Mouse (Mus musculus): Measurements from ENCODE around the gene Fkbp5.

The Fkbp5 gene

GRCm38 (mm10) chr17:28523355-28524008 is 6.2 kb upstream of the Fkbp5 start:
- no peak for DNase-seq (ENCODE audit: low read depth)

GRCm38 (mm10) chr17:28522623-28523354 is 5.5 kb upstream of the Fkbp5 start:
- peak; percentile 91 for DNase-seq (ENCODE audit: low read depth)

GRCm38 (mm10) chr17:28521920-28522319 is 4.6 kb upstream of the Fkbp5 start:
- no peak for DNase-seq (ENCODE audit: low read depth)

- DNase-seq (ENCODE audit: low read depth) = no peak
Measured at GRCm38 (mm10) chr17:28521071-28521726, 3.9 kb upstream of the Fkbp5 start.

- no peak for DNase-seq (ENCODE audit: low read depth)
Measured at GRCm38 (mm10) chr17:28520561-28520960, 3.2 kb upstream of the Fkbp5 start.

- DNase-seq (ENCODE audit: low read depth) = peak; percentile 24
Measured at GRCm38 (mm10) chr17:28519827-28520226, 2.5 kb upstream of the Fkbp5 start.

GRCm38 (mm10) chr17:28518615-28519071 is 1.3 kb upstream of the Fkbp5 start:
- DNase-seq (ENCODE audit: low read depth) = no peak

- DNase-seq (ENCODE audit: low read depth) = peak; percentile 76
Measured at GRCm38 (mm10) chr17:28517956-28518614, 758 bp upstream of the Fkbp5 start.

GRCm38 (mm10) chr17:28516881-28517280 is 446 bp downstream of the Fkbp5 start:
- no peak for DNase-seq (ENCODE audit: low read depth)

GRCm38 (mm10) chr17:28515431-28516341 is 1.6 kb downstream of the Fkbp5 start:
- peak; percentile 27 for DNase-seq (ENCODE audit: low read depth)

GRCm38 (mm10) chr17:28514555-28514954 is 2.8 kb downstream of the Fkbp5 start:
- no peak for DNase-seq (ENCODE audit: low read depth)

GRCm38 (mm10) chr17:28513844-28514243 is 3.5 kb downstream of the Fkbp5 start:
- DNase-seq (ENCODE audit: low read depth) = no peak

GRCm38 (mm10) chr17:28513337-28513736 is 4.0 kb downstream of the Fkbp5 start:
- no peak for DNase-seq (ENCODE audit: low read depth)

- peak; percentile 38 for DNase-seq (ENCODE audit: low read depth)
Measured at GRCm38 (mm10) chr17:28512696-28513095, 4.6 kb downstream of the Fkbp5 start.

- no peak for DNase-seq (ENCODE audit: low read depth)
Measured at GRCm38 (mm10) chr17:28511616-28512541, 5.4 kb downstream of the Fkbp5 start.

GRCm38 (mm10) chr17:28510445-28511342 is 6.6 kb downstream of the Fkbp5 start:
- no peak for DNase-seq (ENCODE audit: low read depth)

- DNase-seq (ENCODE audit: low read depth) = no peak
Measured at GRCm38 (mm10) chr17:28507496-28507895, 9.8 kb downstream of the Fkbp5 start.

- no peak for DNase-seq (ENCODE audit: low read depth)
Measured at GRCm38 (mm10) chr17:28506895-28507294, 10.4 kb downstream of the Fkbp5 start.

- DNase-seq (ENCODE audit: low read depth) = no peak
Measured at GRCm38 (mm10) chr17:28505591-28505990, 11.7 kb downstream of the Fkbp5 start.

Data from NIH3T3 (cell line).